Mouse (Mus musculus): ENCODE measurements around the gene Lix1. TPM values are rescaled to one million over a fixed set of nuclear protein-coding genes. Genes with fewer than 3 reads are reported as not detected.
A peak's percentile ranks its signal among the peaks of the same experiment; 100 is the strongest.

Lix1 gene
- total RNA-seq (2022): 10 to 100 TPM; 64.0 to 78.4 (median 71.9) TPM

DNA sequence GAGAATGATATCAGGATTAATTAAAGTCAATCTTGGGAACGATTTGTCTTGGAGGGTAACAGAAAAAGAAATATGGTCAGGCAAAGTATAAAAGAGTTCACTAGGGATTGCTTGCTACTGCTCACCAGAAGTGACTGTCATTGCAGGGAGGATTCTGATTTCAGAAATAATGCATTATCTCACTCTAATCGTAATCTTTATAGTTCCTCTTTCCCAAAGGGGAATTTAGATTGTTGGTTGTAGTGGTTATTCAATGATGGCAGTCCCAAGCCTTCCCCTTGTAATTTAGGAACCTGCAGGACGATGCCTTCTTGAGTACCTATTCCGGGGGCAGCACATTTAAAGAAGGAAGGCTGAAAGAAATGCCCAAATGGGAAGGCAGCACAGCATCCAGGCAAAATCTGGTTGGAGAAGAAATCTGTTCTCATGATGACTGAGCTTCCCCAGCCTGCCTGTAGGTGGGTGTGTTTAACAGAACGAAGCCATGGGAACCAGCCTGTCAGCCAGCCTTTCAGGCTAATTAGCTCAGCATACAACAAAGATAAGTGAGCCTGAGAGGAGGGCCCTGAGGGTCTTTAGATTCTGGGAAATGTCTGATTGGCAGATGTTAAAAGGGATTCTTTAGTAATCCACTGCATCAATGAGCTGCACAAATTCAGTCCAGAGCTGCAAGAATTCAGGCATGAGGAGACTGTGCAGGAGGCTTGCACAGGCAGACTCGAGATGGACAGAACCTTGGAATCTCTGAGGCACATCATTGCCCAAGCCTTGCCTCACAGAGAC, at the start of gene Lix1:
Gene Lix1 (plus strand): TSS at position 451 of the 783 bp plus-strand sequence.
- DNase-seq (ENCODE audit: low spot score in 2 of 2): peak; percentile 79 to 83

DNA sequence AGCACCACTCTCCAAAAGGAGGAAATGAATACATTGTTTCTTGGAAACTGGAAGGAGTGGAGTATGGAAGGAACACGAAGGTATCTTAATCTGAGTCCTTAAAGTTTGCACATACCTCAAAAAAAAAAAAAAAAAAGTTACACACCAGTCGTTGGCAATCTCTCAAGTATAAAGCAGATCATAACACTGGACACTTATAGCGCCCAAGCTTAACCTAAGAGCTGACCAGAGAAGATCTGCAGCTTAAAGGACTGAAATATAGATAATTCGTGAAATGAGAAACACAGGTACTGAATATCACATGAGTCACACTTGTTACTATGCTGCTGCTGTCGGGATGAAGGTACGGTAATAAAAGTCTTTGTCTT, 28.9 kb upstream of the Lix1 start:
- no peak for DNase-seq (ENCODE audit: low spot score in 2 of 2)

GRCm38 (mm10) chr17:17373918-17374910, 28.3 kb upstream of the Lix1 start, which contains the start of gene Riok2:
Riok2 (plus strand) TSS chr17:17374309.
- DNase-seq (ENCODE audit: low spot score in 2 of 2): peak; percentile 90 to 92

DNA sequence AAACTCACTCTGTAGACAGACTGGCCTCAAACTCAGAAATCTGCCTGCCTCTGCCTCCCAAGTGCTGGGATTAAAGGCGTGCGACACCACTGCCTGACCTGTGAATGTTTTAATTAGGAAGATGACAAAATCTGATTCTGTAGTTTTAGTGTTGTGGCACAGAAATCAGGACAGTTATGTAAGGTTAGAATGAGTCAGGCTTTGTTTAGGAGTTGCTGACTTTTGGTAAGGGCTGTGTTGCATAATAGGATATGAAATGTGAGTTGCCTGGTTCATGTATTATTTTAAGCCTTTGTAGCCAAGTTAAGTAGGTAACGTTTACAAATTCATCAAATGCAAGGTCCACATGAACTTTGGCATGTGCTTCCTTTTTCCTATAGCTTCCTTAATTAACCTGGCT, 26.9 kb upstream of the Lix1 start:
- DNase-seq (ENCODE audit: low spot score in 2 of 2): no peak

GRCm38 (mm10) chr17:17383703-17384102, 18.8 kb upstream of the Lix1 start:
- DNase-seq (ENCODE audit: low spot score in 2 of 2): no peak

GRCm38 (mm10) chr17:17384502-17384901, 18.0 kb upstream of the Lix1 start:
- no peak for DNase-seq (ENCODE audit: low spot score in 2 of 2)

GRCm38 (mm10) chr17:17386117-17386516, 16.4 kb upstream of the Lix1 start:
- DNase-seq (ENCODE audit: low spot score in 2 of 2): no peak

- DNase-seq (ENCODE audit: low spot score in 2 of 2): no peak
Observed at GRCm38 (mm10) chr17:17391823-17392222, 10.6 kb upstream of the Lix1 start.

- DNase-seq (ENCODE audit: low spot score in 2 of 2): no peak
Observed at GRCm38 (mm10) chr17:17392863-17393262, 9.6 kb upstream of the Lix1 start.

DNA sequence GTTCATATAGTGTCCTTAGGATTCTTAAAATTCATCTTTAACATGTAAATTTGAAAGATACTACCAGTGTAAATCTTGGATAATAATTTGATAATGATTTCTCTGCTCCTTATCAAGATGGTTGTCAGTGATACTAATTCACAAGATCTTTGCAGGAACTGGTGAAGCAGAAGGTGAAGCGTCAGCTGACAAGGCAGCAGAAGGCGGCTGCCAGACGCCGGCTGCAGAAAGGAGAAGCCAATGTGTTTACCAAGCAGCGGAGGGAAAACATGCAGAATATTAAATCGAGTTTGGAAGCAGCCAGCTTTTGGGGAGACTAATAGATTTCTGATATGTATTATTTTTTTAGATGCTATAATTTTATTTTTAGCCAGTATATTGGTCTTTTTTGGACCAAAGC, 9.2 kb upstream of the Lix1 start:
- peak; percentile 39 to 49 for DNase-seq (ENCODE audit: low spot score in 2 of 2)

GRCm38 (mm10) chr17:17394336-17394735, 8.1 kb upstream of the Lix1 start:
- peak; percentile 66 to 86 for DNase-seq (ENCODE audit: low spot score in 2 of 2)

DNA sequence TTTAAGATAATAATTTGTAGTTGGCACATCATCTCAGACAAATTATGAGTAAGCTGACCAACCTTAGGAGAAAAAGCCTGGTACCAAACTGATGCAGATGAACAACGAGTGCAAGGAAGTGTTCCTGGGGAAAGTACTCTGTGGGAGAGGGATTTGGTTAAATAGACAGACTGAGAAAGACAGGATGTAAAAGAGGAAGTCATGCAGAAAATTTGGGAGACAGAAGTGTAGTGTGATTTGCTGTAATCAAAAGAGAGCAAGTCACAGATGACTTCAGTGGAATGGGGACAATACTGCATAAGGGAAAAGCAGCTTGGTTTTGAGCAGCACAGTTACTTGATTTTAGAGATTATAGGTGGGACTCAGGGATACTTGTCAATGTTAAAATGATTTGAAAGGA, 5.6 kb upstream of the Lix1 start:
- DNase-seq (ENCODE audit: low spot score in 2 of 2): no peak

- no peak for DNase-seq (ENCODE audit: low spot score in 2 of 2)
Observed at GRCm38 (mm10) chr17:17398664-17399063, 3.8 kb upstream of the Lix1 start.

- no peak for DNase-seq (ENCODE audit: low spot score in 2 of 2)
Observed at GRCm38 (mm10) chr17:17403038-17403437, 566 bp downstream of the Lix1 start.

- DNase-seq (ENCODE audit: low spot score in 2 of 2): no peak
Observed at GRCm38 (mm10) chr17:17403578-17404112, 1.2 kb downstream of the Lix1 start.

DNA sequence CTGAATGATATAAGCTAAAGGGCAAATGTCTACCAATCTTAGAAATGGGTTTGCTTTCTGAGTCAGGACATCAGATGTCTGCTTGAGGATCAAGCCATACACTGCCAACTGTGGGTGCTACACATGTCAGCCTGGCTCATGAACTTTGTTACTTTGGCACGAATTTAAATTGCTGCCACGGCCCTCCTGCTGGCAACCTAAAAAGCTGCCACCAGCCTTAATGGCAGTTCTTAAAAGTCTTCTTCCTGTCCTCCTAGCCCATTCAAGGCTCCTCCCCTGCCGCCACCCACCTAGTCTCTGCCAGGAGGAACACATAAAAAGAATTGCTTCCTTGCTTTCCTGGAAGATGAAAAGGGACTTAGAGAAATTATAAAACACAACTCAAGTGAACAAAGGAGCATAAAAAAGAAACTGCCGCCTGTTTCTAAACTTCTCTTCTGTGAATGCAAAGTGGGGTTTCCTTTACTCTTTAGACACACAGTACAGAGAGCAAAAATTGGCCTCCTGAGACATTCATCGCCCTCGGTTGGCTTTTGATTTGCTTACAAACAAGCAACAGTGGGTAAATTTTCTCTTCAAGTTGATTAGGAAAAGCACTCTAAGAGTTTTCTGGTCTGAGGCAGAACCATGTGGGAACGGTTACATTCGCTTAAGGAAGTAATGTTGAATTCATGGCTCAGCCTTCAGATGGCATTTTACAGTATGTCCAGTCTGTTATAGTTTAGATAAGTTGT, 2.5 kb downstream of the Lix1 start:
- peak; percentile 13 to 29 for DNase-seq (ENCODE audit: low spot score in 2 of 2)

DNA sequence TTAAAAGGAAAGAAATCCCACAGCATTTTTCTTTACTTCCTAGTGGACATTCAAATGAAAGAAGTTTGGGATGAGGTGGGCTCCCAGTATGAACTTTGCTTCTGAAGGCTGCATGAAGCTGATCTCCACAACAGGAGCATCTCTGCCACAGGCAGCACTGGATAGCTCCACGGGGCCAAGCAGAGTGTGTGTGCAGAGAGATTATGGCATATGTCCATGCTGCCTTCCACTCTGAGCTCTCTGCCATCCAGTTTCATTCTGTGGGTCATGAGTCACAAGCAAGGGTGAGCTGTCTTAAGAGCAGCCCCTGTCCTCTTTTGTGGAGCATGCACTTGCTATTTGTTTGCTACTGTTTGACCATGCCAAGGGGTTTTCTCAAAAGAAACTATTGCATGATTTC, 3.1 kb downstream of the Lix1 start:
- DNase-seq (ENCODE audit: low spot score in 2 of 2): no peak

- no peak for DNase-seq (ENCODE audit: low spot score in 2 of 2)
Observed at GRCm38 (mm10) chr17:17408137-17408536, 5.7 kb downstream of the Lix1 start.

DNA sequence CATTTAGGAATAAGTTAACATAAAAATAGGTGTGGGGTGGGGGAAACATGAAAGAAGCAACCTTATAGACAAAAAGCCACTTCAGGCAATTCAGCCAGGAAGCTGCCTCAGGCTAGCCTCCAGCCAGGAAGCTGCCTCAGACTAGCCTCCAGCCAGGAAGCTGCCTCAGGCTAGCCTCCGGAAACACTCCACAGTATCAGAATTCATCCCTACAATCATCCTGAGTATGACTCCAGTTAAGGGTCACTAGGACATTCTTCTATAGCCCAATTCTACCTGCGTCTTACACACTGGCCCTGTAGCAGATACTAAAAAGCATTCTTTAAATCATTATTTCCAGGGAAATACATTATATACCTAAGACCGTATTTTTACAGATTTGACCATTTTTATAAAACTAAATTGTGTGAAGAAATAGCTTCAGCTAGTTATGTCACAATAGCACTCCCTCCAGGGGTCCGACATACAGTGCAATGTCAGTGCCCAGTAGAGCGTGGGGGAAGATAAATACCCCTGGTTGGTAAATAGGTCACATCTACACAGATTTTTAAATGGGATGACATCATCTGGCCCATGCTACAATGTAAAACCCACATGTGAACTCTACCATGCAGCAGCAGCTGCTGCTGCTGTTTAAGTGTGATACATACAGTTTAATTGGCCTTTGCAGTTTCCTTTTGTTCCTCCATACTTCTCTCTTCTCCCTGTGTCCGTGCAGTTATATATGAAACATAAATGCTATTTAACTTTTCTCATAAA, 6.4 kb downstream of the Lix1 start:
- DNase-seq (ENCODE audit: low spot score in 2 of 2): no peak

GRCm38 (mm10) chr17:17409601-17410000, 7.1 kb downstream of the Lix1 start:
- peak; percentile 41 to 54 for DNase-seq (ENCODE audit: low spot score in 2 of 2)
